Mouse (Mus musculus) embryonic facial prominence, embryonic 11.5 days (tissue): ENCODE results near the gene Tmtc4. TPM values are rescaled to one million over a fixed set of nuclear protein-coding genes. Genes with fewer than 3 reads are reported as not detected.

Experiments used
- ATAC-seq: fragments of 200-750 bp; cut with Nextera tagmentation; replicated peaks from 2 replicates; pipeline ENCODE4 v1.8.0; 2017; ENCODE audit warnings: low read depth; ENCODE audit not compliant: insufficient number of reproducible peaks, low FRiP score, low TSS enrichment
- DNase-seq: peaks from one replicate; pipeline ENCODE4 v3.0.0-alpha.2; 2015; ENCODE audit warnings: low spot score
- H3K27ac ChIP-seq: fragments of 300-500 bp; sonication (generic); replicated peaks from 2 replicates; pipeline ENCODE4 v1.5.1; 2014; ENCODE audit warnings: mild to moderate bottlenecking, low read depth, low read length, control low read depth
- H3K27me3 ChIP-seq: fragments of 300-500 bp; sonication (generic); 2 replicates; pipeline ENCODE4 v1.6.1; 2014; ENCODE audit warnings: mild to moderate bottlenecking, low read length, moderate library complexity, mixed read lengths; ENCODE audit not compliant: control insufficient read depth, insufficient read depth
- H3K36me3 ChIP-seq: fragments of 300-500 bp; sonication (generic); replicated peaks from 2 replicates; pipeline ENCODE4 v1.6.1; 2014; ENCODE audit warnings: low read depth, mild to moderate bottlenecking, low read length, moderate library complexity, mixed read lengths; ENCODE audit not compliant: control insufficient read depth, insufficient read depth
- H3K4me1 ChIP-seq: fragments of 300-500 bp; sonication (generic); 2 replicates; pipeline ENCODE4 v1.6.1; 2014; ENCODE audit warnings: low read length, mixed read lengths; ENCODE audit not compliant: control insufficient read depth, insufficient read depth
- H3K4me2 ChIP-seq: fragments of 300-500 bp; sonication (generic); 2 replicates; pipeline ENCODE4 v1.6.1; 2014; ENCODE audit warnings: low read depth, mild to moderate bottlenecking, control low read depth, low read length, moderate library complexity
- H3K4me3 ChIP-seq: fragments of 300-500 bp; sonication (generic); 2 replicates; pipeline ENCODE4 v1.5.1; 2014; ENCODE audit warnings: low read depth, low read length, control low read depth
- H3K9ac ChIP-seq: fragments of 300-500 bp; sonication (generic); replicated peaks from 2 replicates; pipeline ENCODE4 v1.6.1; 2014; ENCODE audit warnings: mild to moderate bottlenecking, control low read depth, low read length
- H3K9me3 ChIP-seq: fragments of 300-500 bp; sonication (generic); replicated peaks from 2 replicates; pipeline ENCODE4 v1.6.1; 2016; ENCODE audit warnings: mild to moderate bottlenecking, low read length, inconsistent platforms, mixed read lengths; ENCODE audit not compliant: control insufficient read depth
- WGBS: fragments of 180-500 bp; shearing (Covaris S2); extraction: QIAGEN DNeasy Blood & Tissue Kit; methylation state at CpG from one replicate; pipeline ENCODE4 v1.1.7; 2014; 5-methylcytosine and 5-hydroxymethylcytosine counted together
- polyA plus RNA-seq: library from polyadenylated mRNA; unstranded; fragments of >200 nt; fragmentation: Nextera tagmentation; extraction: Ambion mirVana; gene quantifications from 2 replicates; pipeline ENCODE4 v1.2.1, GENCODE M21; 2014

Tmtc4 gene
- polyA plus RNA-seq, 1 experiment from 2014 or later, result 40.3 TPM

DNA sequence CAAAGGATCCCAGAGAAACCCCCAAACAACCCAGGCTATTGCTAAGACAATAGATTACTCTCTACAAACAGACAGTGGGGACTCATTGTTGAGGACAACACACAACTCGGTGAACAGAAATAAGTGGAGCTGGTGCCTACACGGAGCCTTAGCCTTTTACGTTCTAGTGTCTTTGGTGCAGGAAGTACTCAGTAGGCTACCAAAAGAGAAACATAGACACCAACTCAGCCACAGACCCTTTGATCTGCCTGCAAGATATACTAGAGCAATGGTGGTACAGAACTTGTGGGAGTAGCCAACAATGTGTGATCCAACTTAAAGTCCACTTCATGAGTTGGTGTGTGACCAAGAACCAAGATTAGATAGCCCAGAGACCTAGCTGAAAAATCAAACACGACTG, 75.8 kb downstream of the Tmtc4 start:
- Histone ChIP-seq H3K27me3 (no peaks in the 10 kb centered on the region), H3K4me1 (no peaks in the 10 kb centered on the region; the same call in 1 of the 2 replicates), H3K9me3 (no peaks in the 10 kb centered on the region), H3K4me3 (no peak overlapping the region), H3K27ac (no peak overlapping the region), H3K9ac (no peak overlapping the region), H3K4me2 (no peak overlapping the region), H3K36me3 (no peaks in the 10 kb centered on the region)
- WGBS, result 93% methylated on average over 4 of the region's 4 CpGs
- DNase-seq, result no peak
- ATAC-seq, result no peak

DNA sequence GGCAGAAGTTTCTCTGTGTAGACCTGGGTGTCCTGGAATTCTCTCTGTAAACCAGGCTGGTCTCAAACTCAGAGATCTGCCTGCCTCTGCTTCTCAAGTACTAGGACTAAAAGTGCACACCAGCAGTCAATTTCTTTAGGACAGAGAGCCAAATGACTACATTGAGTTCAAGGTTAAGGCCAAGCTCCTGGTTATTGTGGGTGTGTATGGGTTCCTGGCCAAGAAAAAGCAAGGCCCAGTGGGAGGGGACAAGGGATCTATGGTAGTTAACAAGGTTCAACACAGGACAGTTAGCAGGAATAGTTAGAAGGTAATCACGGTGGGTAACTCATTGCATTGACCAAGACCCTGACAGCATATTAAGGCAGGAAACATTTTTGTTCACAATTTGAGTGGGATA, 78.8 kb downstream of the Tmtc4 start:
- Histone ChIP-seq H3K4me1 (no peaks in the 10 kb centered on the region), H3K4me2 (no peak overlapping the region), H3K9me3 (no peaks in the 10 kb centered on the region), H3K4me3 (no peak overlapping the region), H3K27ac (no peak overlapping the region), H3K27me3 (no peaks in the 10 kb centered on the region), H3K36me3 (no peaks in the 10 kb centered on the region), H3K9ac (no peak overlapping the region)
- WGBS, result 93% methylated on average over 1 of the region's 1 CpGs
- no peak for ATAC-seq
- no peak for DNase-seq

DNA sequence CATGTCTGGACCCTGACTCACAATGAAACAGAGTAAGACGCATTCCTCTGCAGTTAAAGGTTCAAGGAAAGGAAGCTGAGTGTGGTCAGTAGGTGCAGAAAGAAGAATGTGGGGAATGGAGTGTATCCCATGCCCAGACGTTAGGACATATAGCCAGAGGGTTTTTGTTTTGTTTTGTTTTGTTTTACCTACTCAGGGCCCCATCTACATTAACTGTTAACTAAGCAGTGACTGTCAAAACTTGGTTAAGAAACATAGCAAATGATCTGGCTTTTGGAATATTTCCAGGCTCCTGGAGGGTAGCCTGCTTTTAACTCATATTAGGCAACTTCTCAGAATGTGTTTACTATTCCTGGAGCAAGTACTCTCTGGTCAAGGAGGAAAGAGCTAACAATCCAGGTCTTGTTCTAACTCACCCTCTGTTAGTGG, 79.9 kb downstream of the Tmtc4 start:
- no peak overlapping the region for H3K4me2 ChIP-seq
- no peak overlapping the region for H3K9ac ChIP-seq
- H3K4me1 ChIP-seq, result no peaks in the 10 kb centered on the region
- no peaks in the 10 kb centered on the region for H3K9me3 ChIP-seq
- H3K27ac ChIP-seq, result no peak overlapping the region
- DNase-seq, result no peak
- H3K27me3 ChIP-seq, result no peaks in the 10 kb centered on the region
- 45% methylated on average over 2 of the region's 2 CpGs for WGBS
- no peak overlapping the region for H3K4me3 ChIP-seq
- no peak for ATAC-seq
- H3K36me3 ChIP-seq, result no peaks in the 10 kb centered on the region

DNA sequence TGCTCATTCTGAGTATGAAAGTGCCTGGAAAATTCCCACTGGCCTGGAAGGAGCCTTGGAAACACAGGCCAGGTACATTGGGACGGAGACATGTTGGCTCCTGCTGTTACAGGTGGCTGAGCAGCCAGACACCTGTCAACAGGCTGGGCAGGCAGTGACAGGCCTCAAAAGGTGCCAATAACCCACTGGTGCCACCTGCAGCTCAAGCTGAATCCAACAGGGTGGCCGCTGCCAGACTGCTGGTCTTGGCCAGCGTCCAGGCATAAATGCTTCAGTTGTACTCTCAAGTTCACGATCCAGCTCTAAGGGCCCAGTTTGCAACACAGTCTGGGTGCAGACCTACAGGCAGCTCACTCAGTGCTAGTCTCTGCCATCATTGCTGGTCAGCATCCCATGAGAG, 81.0 kb downstream of the Tmtc4 start:
- no peak overlapping the region for H3K4me2 ChIP-seq
- no peak overlapping the region for H3K27ac ChIP-seq
- H3K4me3 ChIP-seq, result no peak overlapping the region
- H3K27me3 ChIP-seq, result no peaks in the 10 kb centered on the region
- no peaks in the 10 kb centered on the region for H3K4me1 ChIP-seq
- DNase-seq (no peak), ATAC-seq (no peak)
- no peaks in the 10 kb centered on the region for H3K9me3 ChIP-seq
- 85% methylated on average over 4 of the region's 4 CpGs for WGBS
- H3K36me3 ChIP-seq, result no peaks in the 10 kb centered on the region
- H3K9ac ChIP-seq, result no peak overlapping the region

DNA sequence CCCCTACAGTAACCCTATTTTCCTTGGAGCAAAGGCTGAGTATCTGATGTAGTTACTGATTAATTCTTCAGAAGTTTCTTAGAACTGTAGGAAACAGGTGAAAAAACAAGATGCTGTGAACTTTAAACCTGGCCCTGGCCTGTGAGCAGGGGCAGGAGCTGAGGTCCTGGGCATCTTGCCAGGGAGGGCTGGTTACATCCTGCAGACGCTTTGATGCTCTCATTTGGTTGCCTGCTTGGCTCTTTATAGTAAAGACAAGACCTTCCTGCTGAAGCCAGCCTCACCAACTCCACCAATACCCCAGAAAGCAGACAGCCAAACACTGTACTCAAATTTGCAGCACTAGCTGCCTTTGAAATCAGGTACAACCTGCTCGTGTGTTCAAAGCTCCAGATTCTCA, 81.7 kb downstream of the Tmtc4 start:
- no peak overlapping the region for H3K9ac ChIP-seq
- H3K36me3 ChIP-seq, result no peaks in the 10 kb centered on the region
- WGBS, result 84% methylated on average over 2 of the region's 2 CpGs
- no peak overlapping the region for H3K27ac ChIP-seq
- no peak overlapping the region for H3K4me3 ChIP-seq
- no peak for DNase-seq
- H3K4me2 ChIP-seq, result no peak overlapping the region
- H3K27me3 ChIP-seq, result no peaks in the 10 kb centered on the region
- H3K4me1 ChIP-seq, result no peaks in the 10 kb centered on the region
- no peak for ATAC-seq
- no peaks in the 10 kb centered on the region for H3K9me3 ChIP-seq

DNA sequence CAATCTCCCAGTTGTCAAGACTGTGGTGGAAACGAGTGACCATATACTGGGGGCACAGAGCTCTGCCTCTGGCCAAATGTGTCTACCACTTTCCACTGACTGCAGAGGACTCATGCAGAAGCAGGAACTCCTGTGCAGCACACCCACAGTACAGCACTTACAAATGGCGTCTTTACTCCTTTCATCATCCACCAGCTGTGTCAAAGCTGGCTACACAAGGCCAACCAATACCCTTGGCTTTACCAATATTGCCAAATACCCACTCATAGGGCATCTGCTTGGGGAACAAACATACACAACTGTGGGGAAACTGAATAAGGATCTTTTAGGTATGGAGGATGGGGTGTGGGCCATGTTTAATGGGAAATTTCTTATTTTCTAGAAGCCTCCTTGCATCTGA, 82.1 kb downstream of the Tmtc4 start:
- 85% methylated on average over 2 of the region's 2 CpGs for WGBS
- no peak overlapping the region for H3K4me2 ChIP-seq
- H3K9me3 ChIP-seq, result no peaks in the 10 kb centered on the region
- H3K27me3 ChIP-seq, result no peaks in the 10 kb centered on the region
- ATAC-seq (no peak), DNase-seq (no peak)
- no peaks in the 10 kb centered on the region for H3K36me3 ChIP-seq
- no peak overlapping the region for H3K27ac ChIP-seq
- H3K4me3 ChIP-seq, result no peak overlapping the region
- H3K9ac ChIP-seq, result no peak overlapping the region
- H3K4me1 ChIP-seq, result no peaks in the 10 kb centered on the region

DNA sequence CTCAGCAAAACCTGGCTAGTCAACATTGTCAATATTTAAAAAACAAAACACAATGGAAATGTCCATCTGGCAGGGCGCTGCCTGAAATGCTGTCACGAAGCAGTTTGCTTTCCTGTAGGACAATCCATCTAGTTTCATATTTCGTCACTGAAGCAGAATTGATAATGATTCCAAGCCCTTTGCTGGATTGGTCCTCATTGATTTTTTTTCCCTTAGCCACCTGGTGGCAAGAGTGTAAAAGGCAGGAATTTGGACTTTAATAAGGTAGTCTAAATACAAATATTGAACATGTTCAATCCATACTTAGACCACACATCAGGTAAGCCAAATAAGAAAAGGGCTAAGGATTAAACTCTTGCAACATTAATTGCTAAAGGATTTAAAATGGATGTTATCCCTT, 82.7 kb downstream of the Tmtc4 start:
- H3K4me1 ChIP-seq, result no peaks in the 10 kb centered on the region
- no peak overlapping the region for H3K27ac ChIP-seq
- no peaks in the 10 kb centered on the region for H3K9me3 ChIP-seq
- 68% methylated on average over 3 of the region's 3 CpGs for WGBS
- no peak overlapping the region for H3K4me3 ChIP-seq
- H3K27me3 ChIP-seq, result no peaks in the 10 kb centered on the region
- ATAC-seq (no peak), DNase-seq (no peak)
- no peak overlapping the region for H3K4me2 ChIP-seq
- H3K36me3 ChIP-seq, result no peaks in the 10 kb centered on the region
- no peak overlapping the region for H3K9ac ChIP-seq

DNA sequence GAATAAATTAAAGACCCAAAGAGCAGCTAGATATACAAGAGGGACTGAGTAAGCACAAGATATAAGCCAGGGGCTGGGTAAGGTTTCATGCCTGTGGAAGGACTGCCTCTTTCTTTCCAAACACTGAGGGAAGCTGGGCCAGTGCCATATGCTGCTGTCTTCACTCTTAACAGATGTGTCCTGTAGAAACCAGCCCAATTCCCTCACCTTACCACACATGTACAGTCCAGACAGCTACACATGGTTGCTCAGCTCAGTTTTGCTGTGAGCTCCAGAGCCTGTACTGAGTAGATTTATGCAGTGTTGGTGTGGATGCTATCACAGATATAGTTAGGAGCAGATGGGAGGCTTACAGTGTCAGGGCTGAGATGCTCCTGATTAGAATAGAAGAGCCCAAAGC, 83.2 kb downstream of the Tmtc4 start:
- Histone ChIP-seq H3K27me3 (no peaks in the 10 kb centered on the region), H3K4me3 (no peak overlapping the region), H3K4me1 (no peaks in the 10 kb centered on the region), H3K27ac (no peak overlapping the region), H3K9ac (no peak overlapping the region), H3K36me3 (no peaks in the 10 kb centered on the region), H3K4me2 (no peak overlapping the region), H3K9me3 (no peaks in the 10 kb centered on the region)
- ATAC-seq (0 out of 2 replicates have a peak, but pooled peaks have one; percentile 56), DNase-seq (no peak)

DNA sequence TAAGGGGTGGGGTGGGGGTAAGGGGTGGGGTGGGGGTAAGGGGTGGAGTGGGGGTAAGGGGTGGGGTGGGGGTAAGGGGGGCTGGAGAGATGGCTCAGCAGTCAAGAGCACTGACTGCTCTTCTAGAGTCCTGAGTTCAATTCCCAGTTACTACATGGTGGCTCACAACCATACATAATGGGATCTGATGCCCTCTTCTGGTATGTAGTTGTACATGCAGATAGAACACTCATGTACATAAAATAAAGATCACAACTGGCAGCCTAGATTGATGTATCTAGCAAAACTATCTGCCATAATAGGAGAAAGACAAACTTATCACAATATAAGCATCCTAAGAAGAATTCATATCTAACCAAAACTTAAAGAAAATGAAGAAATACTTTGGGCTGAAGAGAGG, 85.3 kb downstream of the Tmtc4 start:
- H3K4me1 ChIP-seq, result no peaks in the 10 kb centered on the region
- H3K27me3 ChIP-seq, result no peaks in the 10 kb centered on the region
- no peak overlapping the region for H3K9ac ChIP-seq
- no peak for ATAC-seq
- no peak for DNase-seq
- no peaks in the 10 kb centered on the region for H3K36me3 ChIP-seq
- H3K27ac ChIP-seq, result no peak overlapping the region
- no peak overlapping the region for H3K4me2 ChIP-seq
- H3K9me3 ChIP-seq, result no peaks in the 10 kb centered on the region
- H3K4me3 ChIP-seq, result no peak overlapping the region
